Comparison of ENCODE assay signal across 25 mouse cellular contexts in the genomic region with DNA sequence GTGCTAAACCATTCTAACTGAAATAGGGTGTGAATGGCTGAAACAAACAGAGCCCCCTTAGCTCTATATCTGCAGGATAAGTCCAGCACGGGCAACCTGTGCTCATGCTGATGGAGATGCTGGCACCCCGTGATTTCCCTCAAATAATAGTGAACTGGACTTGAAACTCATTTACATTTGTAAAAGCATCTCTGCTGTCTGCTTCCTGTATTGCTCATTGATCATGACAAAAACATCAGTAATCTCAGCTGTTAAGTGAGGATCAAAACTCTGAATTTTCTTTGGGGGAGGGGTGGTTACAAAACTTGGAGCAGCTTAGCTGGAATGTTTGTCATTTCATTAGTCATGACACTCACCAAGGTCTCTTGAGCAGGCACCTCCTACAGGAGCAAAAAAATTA.
"Had no signal": no experiment of that assay in that cellular context is flagged by ENCODE, and none has a peak within 500 bp of the region (broad histone marks: within the 10 kb centered on the region; RNA-seq: fewer than 3 reads in every experiment).

No protein-coding gene starts in this region.

- H3K9me3 ChIP-seq: embryonic facial prominence, embryonic 10.5 days; embryonic facial prominence, embryonic 12.5 days; embryonic facial prominence, embryonic 13.5 days; embryonic facial prominence, embryonic 15.5 days; forebrain, embryonic 10.5 days; forebrain, embryonic 12.5 days; forebrain, embryonic 13.5 days; forebrain, embryonic 15.5 days had no signal

- H3K4me3 ChIP-seq: embryonic facial prominence, embryonic 10.5 days; embryonic facial prominence, embryonic 12.5 days; embryonic facial prominence, embryonic 13.5 days; embryonic facial prominence, embryonic 15.5 days; erythroblast, embryonic 14.5 days; forebrain, embryonic 10.5 days; forebrain, embryonic 12.5 days; forebrain, embryonic 13.5 days; forebrain, embryonic 15.5 days; gastrocnemius, adult 2 months; heart, adult 2 months had no signal

- DNase-seq: cerebellum, adult 9-10 months; cerebellum, adult 9-11 months; cerebellum, postnatal 10 days; cerebellum, postnatal 14 days; cerebellum, postnatal 25 days; cerebellum, postnatal 36 days; embryo, embryonic 11 days; forebrain, postnatal 0 days; gastrocnemius, adult 2 months; gastrocnemius, postnatal 10 days; gastrocnemius, postnatal 14 days; gastrocnemius, postnatal 25 days; heart, adult 18-20 months; heart, adult 2 months had no signal

- H3K27me3 ChIP-seq: embryonic facial prominence, embryonic 12.5 days; embryonic facial prominence, embryonic 13.5 days; embryonic facial prominence, embryonic 15.5 days; forebrain, embryonic 12.5 days; forebrain, embryonic 13.5 days; forebrain, embryonic 15.5 days had no signal

- H3K27ac ChIP-seq: embryonic facial prominence, embryonic 10.5 days; embryonic facial prominence, embryonic 12.5 days; embryonic facial prominence, embryonic 13.5 days; embryonic facial prominence, embryonic 15.5 days; forebrain, embryonic 10.5 days; forebrain, embryonic 12.5 days; forebrain, embryonic 13.5 days; forebrain, embryonic 15.5 days; gastrocnemius, adult 2 months; heart, adult 2 months had no signal

- ATAC-seq: forebrain, embryonic 13.5 days; forebrain, embryonic 14.5 days; forebrain, embryonic 15.5 days; forebrain, embryonic 16.5 days; forebrain, postnatal 0 days had no signal

- H3K9ac ChIP-seq: embryonic facial prominence, embryonic 12.5 days; embryonic facial prominence, embryonic 13.5 days; embryonic facial prominence, embryonic 15.5 days; forebrain, embryonic 12.5 days; forebrain, embryonic 13.5 days; forebrain, embryonic 15.5 days; forebrain, postnatal 0 days had no signal

- H3K4me1 ChIP-seq: embryonic facial prominence, embryonic 10.5 days; embryonic facial prominence, embryonic 13.5 days; embryonic facial prominence, embryonic 15.5 days; forebrain, embryonic 10.5 days; forebrain, embryonic 12.5 days; forebrain, embryonic 13.5 days; forebrain, embryonic 15.5 days had no signal

- H3K4me2 ChIP-seq: embryonic facial prominence, embryonic 12.5 days; embryonic facial prominence, embryonic 13.5 days; embryonic facial prominence, embryonic 15.5 days; forebrain, embryonic 12.5 days; forebrain, embryonic 13.5 days; forebrain, embryonic 15.5 days had no signal
